Mouse (Mus musculus) stomach, postnatal 0 days (tissue): ENCODE measurements around the gene Tnc.

Experiments used
- CTCF ChIP-seq: IDR thresholded peaks from 2 replicates; pipeline ENCODE4 v1.5.1; 2016; ENCODE audit warnings: antibody characterized with exemption, low read depth, mild to moderate bottlenecking, moderate library complexity
- EP300 ChIP-seq: optimal IDR thresholded peaks from 2 replicates; pipeline ENCODE3; 2016; ENCODE audit warnings: antibody characterized with exemption

DNA sequence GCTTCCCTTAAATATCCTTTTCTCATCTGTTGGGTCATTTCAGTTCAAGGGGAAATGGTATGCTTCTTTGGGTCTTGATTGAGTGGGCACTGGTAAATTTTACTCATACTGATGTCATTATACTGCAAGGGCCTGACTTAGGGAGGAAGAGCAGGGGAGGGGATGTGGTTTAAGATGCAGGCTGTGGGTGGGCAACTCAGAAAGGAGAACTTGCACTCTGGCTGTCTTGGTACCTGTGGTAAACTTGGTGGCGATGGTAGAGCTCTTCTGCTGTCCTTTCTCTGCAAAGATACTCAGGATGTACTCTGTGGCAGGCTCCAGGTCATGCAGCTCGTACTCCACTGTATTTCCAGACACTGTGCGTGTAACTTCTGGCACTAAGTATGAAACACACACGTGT is 75.9 kb downstream of the Tnc start:
- no peak for TF ChIP-seq CTCF
- TF ChIP-seq EP300 = no peak
